Mouse (Mus musculus) cerebellum, adult 2 months (tissue): ENCODE data around the gene Brinp2. TPM values are rescaled to one million over a fixed set of nuclear protein-coding genes. Genes with fewer than 3 reads are reported as not detected.

Source experiments
- DNase-seq, 2 experiments: peaks; one replicate each; pipeline ENCODE4 v3.0.0; 2021
- H3K27ac ChIP-seq: fragments of 200-500 bp; 2 replicates; pipeline ENCODE4 v1.5.1; 2012; ENCODE audit warnings: low read length, control low read depth, inconsistent platforms; ENCODE audit not compliant: insufficient read depth
- H3K27me3 ChIP-seq: fragments of 200-500 bp; 2 replicates; pipeline ENCODE4 v1.6.1; 2012; ENCODE audit warnings: inconsistent platforms, mild to moderate bottlenecking, low read length, moderate library complexity; ENCODE audit not compliant: control insufficient read depth, insufficient read depth
- H3K4me1 ChIP-seq: fragments of 200-500 bp; 2 replicates; pipeline ENCODE4 v1.6.1; 2011; ENCODE audit warnings: low read length; ENCODE audit not compliant: control insufficient read depth, insufficient read depth
- H3K4me3 ChIP-seq: fragments of 200-500 bp; replicated peaks from 2 replicates; pipeline ENCODE3; 2011; ENCODE audit warnings: mild to moderate bottlenecking, low read depth, low read length, control low read depth; ENCODE audit not compliant: insufficient read depth
- CTCF ChIP-seq: fragments of 200-500 bp; IDR thresholded peaks from 2 replicates; pipeline ENCODE4 v1.5.1; 2011; ENCODE audit warnings: low read depth, mild to moderate bottlenecking, control low read depth, low read length, moderate library complexity, borderline replicate concordance; ENCODE audit not compliant: insufficient read depth
- POLR2A ChIP-seq: fragments of 200-500 bp; IDR thresholded peaks from 2 replicates; pipeline ENCODE4 v1.6.1; 2011; ENCODE audit warnings: low read length, control low read depth, borderline replicate concordance; ENCODE audit not compliant: insufficient read depth
- WGBS: fragments of 180-500 bp; shearing (Covaris S2); methylation state at CpG from one replicate; pipeline ENCODE4 v1.1.7; 2018; 5-methylcytosine and 5-hydroxymethylcytosine counted together
- polyA plus RNA-seq: library from polyadenylated mRNA; depleted of rRNA; stranded (reverse); fragments of >200 nt; gene quantifications from 2 replicates; pipeline ENCODE4 v1.2.3, GENCODE M21; 2012

Gene Brinp2
- polyA plus RNA-seq, 1 experiment: 21.0 TPM

DNA sequence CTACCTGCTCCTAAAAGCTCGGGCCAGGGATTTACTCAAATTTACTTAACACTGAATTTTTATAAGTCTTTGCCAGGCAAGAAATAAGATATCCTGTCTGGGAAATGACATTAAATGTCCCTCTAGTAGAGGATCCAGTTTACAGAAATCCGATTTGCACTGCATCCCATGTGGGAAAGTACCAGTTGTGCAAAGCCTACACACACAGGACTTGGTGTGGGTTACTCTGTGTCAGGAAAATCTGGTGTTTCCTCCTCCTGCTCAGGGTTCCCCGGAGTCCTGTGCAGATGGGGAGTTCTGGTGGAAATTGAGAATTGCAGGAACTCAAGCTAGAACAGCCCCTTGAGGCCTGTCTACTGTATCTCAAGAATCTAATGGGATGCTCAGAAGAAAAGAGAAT lies 70.9 kb downstream of the Brinp2 start:
- no peak overlapping the region for H3K27ac ChIP-seq
- no peaks in the 10 kb centered on the region for H3K27me3 ChIP-seq
- TF ChIP-seq CTCF (no peak), POLR2A (no peak)
- no peak for DNase-seq
- no peak overlapping the region for H3K4me3 ChIP-seq
- H3K4me1 ChIP-seq: no peaks in the 10 kb centered on the region
- WGBS: 84% methylated on average over 3 of the region's 3 CpGs

- Histone ChIP-seq H3K4me1 (no peaks in the 10 kb centered on the region), H3K27ac (no peak overlapping the region), H3K4me3 (no peak overlapping the region), H3K27me3 (no peaks in the 10 kb centered on the region)
- TF ChIP-seq POLR2A: no peak
- TF ChIP-seq CTCF: no peak
- 87% methylated on average over 7 of the region's 7 CpGs for WGBS
- no peak for DNase-seq
Measured at GRCm38 (mm10) chr1:158283869-158284268, 72.3 kb downstream of the Brinp2 start.

GRCm38 (mm10) chr1:158272058-158272457 lies 84.1 kb downstream of the Brinp2 start:
- H3K27ac ChIP-seq: no peak overlapping the region
- TF ChIP-seq CTCF (no peak), POLR2A (no peak)
- H3K4me3 ChIP-seq: no peak overlapping the region
- DNase-seq: no peak
- no peaks in the 10 kb centered on the region for H3K27me3 ChIP-seq
- H3K4me1 ChIP-seq: 0 out of 2 replicates have a peak, but pooled peaks cover 2% of the 10 kb centered on the region
- 90% methylated on average over 9 of the region's 9 CpGs for WGBS

GRCm38 (mm10) chr1:158267020-158267571 lies 89.0 kb downstream of the Brinp2 start:
- Histone ChIP-seq H3K4me1 (peaks cover 10% of the 10 kb centered on the region; the same call in 1 of the 2 replicates), H3K4me3 (no peak overlapping the region), H3K27ac (no peak overlapping the region), H3K27me3 (no peaks in the 10 kb centered on the region)
- DNase-seq: peak in 1 of 2 experiments; percentile 34
- TF ChIP-seq CTCF (0 out of 2 replicates have a peak, but pooled peaks have one; percentile 20), POLR2A (no peak)
- WGBS: 42% methylated on average over 8 of the region's 8 CpGs

DNA sequence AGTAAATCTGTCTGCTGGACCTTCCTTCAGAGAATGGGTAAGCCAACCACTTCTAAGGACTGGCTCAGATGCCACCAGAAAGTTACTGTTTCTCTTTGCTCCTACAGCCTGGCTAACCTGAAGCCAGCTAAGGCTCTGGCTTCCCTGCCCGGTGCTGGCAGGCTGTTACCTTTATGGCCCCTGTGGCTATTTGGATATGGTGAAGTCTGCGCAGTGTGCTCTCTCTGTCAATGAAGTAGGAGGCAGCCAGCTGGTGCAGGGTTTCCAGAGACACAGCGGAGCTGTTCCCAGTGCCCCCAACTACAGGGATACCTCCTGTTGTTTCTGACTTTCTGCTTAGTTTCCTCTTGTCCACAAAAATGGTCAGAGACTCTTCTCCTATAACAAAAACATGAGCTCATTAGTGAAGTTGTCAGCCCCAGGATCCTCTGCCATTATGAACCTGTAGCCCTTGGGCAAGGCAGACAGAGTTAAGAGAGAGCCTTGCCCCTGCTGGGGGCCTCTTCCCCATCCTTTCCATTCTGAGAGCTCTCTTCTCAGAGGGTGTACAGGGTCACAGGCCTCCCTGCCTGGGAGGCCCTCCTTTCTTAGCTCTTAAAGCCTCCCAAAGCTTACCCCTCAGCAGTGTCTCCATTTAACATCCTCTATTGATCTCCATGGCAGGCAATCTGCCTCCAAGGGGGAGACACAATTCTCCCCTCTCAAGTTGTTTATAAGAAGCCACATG lies 89.7 kb downstream of the Brinp2 start:
- peaks cover 10% of the 10 kb centered on the region; the same call in 1 of the 2 replicates for H3K4me1 ChIP-seq
- H3K27ac ChIP-seq: no peak overlapping the region
- H3K4me3 ChIP-seq: no peak overlapping the region
- DNase-seq: peak; percentile 37 to 66
- 18% methylated on average over 3 of the region's 3 CpGs for WGBS
- no peaks in the 10 kb centered on the region for H3K27me3 ChIP-seq
- no peak for TF ChIP-seq CTCF
- TF ChIP-seq POLR2A: no peak

- Histone ChIP-seq H3K27ac (no peak overlapping the region), H3K4me1 (no peaks in the 10 kb centered on the region; the same call in 1 of the 2 replicates), H3K27me3 (no peaks in the 10 kb centered on the region), H3K4me3 (no peak overlapping the region)
- 96% methylated on average over 5 of the region's 5 CpGs for WGBS
- TF ChIP-seq POLR2A (no peak), CTCF (no peak)
- no peak for DNase-seq
Measured at GRCm38 (mm10) chr1:158259516-158260235, 96.5 kb downstream of the Brinp2 start.

DNA sequence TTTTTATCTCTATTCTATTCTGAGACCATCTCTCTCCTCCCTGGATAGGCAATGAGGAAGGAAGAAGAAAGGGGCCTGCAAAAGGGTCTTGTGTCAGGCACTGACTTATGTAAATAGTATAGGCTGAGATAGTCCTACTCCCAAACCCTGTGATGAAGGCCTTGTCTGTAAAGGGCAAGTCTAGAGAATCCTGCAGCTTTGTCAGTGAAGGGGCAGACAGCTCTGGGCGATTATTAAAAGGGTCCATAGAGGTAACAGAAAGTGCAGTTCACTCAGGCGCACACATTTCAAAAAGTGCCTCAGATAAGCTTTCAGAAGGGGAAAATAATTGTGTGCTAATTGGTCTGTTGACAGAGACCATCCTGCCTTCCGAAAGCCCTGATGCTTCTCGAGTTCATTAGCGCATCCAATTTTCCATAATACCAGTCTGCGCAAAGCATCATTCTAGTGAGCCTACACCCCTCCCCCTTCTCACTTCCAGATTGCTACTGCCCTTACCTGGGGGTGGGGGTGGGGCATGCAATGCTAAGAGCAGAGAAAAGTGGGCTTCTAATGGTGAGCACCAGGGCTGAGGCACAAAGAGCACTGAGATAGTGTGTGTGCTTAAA lies 97.3 kb downstream of the Brinp2 start:
- no peak overlapping the region for H3K27ac ChIP-seq
- H3K4me1 ChIP-seq: no peaks in the 10 kb centered on the region; the same call in 1 of the 2 replicates
- 92% methylated on average over 6 of the region's 6 CpGs for whole genome bisulfite sequencing
- H3K4me3 ChIP-seq: no peak overlapping the region
- TF ChIP-seq POLR2A (no peak), CTCF (no peak)
- no peak for DNase-seq
- no peaks in the 10 kb centered on the region for H3K27me3 ChIP-seq
